Mouse (Mus musculus) layer of hippocampus, postnatal 10 days (tissue): ENCODE measurements around the gene Nup54. TPM values are rescaled to one million over a fixed set of nuclear protein-coding genes. Genes with fewer than 3 reads are reported as not detected.

Source experiments
- DNase-seq, 2 experiments: peaks; one replicate each; pipeline ENCODE4 v3.0.0; 2021; ENCODE audit warnings: low spot score in 2 of 2
- total RNA-seq, 2 experiments: library from RNA; stranded (reverse); gene quantifications; 2 replicates each; pipeline ENCODE4 v1.2.3; 2021

Gene Nup54
- total RNA-seq, 2 experiments from 2014 or later: 33.9 to 41.7 TPM

- DNase-seq: no peak
Observed at GRCm38 (mm10) chr5:92413271-92413981, 21.6 kb downstream of the Nup54 start.

- DNase-seq: no peak
Observed at GRCm38 (mm10) chr5:92411461-92412140, 23.4 kb downstream of the Nup54 start.

DNA sequence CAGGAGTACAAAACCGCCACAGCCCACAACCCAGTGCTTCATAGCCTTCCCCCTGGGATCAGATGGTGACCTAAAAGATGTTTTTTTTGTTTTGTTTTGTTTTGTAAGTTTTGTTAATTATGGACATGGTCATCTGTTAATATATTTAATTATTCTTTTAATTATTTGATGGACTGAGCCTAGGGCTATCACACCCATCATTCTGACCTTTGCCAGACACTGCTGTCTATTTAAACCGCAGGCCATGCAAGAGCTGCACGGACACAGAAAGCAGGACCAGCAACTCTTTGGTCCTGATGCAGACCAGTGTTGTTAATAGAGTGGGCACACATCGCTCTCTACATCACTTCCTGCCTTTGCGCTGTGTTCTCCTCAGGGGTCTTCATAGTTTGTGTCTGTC is 24.5 kb downstream of the Nup54 start:
- no peak for DNase-seq

- DNase-seq: no peak
Observed at GRCm38 (mm10) chr5:92409361-92410155, 25.5 kb downstream of the Nup54 start.

GRCm38 (mm10) chr5:92404400-92404678 is 30.7 kb downstream of the Nup54 start:
- DNase-seq: no peak

DNA sequence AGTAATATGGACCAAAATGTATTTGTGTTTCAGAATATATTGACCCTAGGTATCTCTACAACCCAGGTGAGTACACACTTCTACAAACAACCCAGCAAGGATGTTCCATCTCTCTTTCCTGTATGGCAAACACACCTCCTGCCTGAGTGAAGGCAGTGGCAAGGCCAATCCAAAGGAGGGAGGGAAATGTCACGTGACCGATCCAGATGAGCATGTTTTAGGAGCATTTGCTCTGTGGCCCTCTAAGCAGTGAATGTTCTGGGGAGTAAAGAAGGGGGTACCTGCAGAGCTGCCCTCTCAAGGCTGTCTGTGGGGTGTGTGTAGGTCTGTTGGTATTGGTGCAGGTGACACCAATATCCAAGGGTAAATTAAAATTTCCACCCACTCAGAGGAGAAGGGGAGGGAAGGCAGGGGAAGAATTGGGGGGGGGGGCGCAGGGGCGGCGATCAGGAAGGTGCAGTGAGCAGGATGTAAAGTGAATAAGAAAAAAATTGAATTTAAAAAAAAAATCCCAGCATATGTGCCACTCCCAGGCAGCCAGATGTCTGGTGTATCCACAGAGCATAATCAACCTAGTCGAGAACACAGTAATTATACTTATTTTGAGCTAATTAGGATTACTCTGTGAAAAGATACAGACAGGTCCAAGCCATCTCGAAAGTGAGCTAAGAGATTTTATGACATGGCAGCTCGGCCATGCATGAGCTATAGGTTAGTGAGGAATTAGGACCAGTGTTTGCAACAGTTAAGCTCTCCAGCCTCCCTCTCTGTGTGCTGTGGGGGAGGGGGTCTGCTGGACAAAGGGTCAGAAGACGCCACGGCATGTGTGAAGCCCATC is 31.2 kb downstream of the Nup54 start:
- DNase-seq: no peak

- DNase-seq: no peak
Observed at GRCm38 (mm10) chr5:92402816-92403215, 32.2 kb downstream of the Nup54 start.

- peak; percentile 71 to 77 for DNase-seq
Observed at GRCm38 (mm10) chr5:92398153-92398552, 36.9 kb downstream of the Nup54 start.

DNA sequence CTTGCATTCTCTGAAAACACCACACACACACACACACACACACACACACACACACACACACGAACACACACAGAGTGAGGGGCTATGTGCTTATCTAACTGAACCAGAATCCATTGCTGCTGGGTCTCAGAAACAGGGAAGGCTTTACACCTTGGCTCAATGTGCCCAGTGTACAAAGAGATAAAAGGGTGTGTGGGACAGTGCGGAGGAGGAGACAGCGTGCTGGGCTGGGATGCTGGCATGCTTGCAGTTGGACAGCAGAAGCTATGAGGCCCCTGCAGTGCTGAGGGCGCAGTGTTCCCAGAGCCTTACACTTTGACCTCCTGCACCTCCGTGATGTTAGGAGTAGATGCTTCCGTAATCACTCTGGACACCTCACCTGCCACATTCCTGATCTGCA is 38.5 kb downstream of the Nup54 start:
- DNase-seq: no peak

GRCm38 (mm10) chr5:92395764-92396163 is 39.3 kb downstream of the Nup54 start:
- DNase-seq: no peak

- DNase-seq: no peak
Observed at GRCm38 (mm10) chr5:92393863-92394262, 41.2 kb downstream of the Nup54 start.

GRCm38 (mm10) chr5:92392542-92392941 is 42.5 kb downstream of the Nup54 start:
- DNase-seq: no peak

GRCm38 (mm10) chr5:92390615-92391014 is 44.4 kb downstream of the Nup54 start:
- no peak for DNase-seq

DNA sequence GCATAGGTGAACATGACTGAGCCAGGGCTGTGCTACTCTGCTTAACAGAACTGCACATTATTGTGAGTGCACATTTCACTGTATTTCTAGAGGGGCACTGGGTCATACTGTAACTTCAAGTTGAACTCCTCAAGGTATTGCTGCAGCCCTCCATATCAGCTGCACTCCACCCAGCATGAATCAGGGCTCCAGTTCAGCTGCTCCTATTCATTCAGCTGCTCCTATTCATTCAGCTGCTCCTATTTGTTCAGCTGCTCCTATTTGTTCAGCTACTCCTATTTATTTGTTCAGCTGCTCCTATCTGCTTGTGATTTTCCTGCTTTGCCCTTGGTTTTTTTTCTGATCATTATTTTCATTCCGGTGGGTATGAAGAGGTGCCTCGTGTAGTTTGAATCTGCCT is 45.0 kb downstream of the Nup54 start:
- no peak for DNase-seq

DNA sequence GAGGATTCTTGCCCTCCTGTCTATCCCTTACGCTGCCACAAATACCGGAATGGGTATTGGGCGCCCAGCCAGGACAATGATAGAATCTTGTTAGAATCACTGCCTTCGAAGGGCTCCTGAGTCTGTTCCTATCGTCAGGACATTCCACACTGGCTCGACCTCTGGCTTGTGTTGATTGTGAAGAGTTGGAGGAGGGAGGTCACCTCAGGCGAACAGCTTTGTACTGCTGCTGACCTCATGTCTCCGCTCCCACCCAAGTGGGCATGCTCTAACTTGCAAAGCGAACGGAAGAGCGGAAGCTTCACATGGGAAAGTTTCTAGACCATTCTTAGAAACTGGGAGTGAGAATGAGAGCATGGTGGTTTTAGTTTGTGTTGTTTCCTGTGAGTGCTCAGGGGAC is 47.6 kb downstream of the Nup54 start:
- no peak for DNase-seq

DNA sequence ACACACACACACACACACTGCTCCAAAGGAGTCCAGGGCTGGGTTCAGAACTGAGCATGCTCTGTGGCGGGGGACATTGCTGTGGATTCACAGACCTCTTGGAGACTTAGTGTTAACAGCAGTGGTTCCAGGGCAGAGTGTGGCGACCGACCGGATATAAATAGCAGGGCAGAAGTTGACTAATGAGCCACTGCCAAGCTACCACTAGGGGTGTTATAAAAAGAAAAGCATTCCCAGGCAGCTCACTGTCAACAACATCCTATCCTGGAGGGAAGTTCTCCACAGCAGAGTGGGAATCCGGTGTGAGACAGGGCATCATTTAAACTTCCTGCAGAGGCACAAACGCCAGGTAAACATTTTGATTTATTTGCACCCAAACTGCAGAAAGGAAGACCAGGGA is 48.4 kb downstream of the Nup54 start:
- DNase-seq: no peak

DNA sequence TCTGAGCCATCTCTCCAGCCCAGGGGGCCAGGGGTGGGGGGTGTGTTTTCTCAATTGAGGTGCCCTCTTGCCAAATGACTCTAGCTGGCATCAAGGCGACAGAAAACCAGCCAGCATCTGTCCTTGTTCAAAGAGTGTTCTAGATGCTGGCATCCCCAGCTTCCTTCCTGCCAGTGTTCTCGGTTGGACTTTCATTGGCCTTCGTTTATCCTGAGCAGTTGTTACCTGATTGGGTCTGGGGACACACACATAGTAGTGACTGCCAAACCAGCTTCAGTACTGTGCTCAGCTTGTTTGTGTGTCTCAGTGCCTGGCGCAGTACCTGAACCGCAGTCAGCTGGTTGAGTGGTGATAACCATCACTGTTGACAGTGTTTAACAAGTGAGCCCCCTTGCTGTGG is 48.9 kb downstream of the Nup54 start:
- DNase-seq: no peak

DNA sequence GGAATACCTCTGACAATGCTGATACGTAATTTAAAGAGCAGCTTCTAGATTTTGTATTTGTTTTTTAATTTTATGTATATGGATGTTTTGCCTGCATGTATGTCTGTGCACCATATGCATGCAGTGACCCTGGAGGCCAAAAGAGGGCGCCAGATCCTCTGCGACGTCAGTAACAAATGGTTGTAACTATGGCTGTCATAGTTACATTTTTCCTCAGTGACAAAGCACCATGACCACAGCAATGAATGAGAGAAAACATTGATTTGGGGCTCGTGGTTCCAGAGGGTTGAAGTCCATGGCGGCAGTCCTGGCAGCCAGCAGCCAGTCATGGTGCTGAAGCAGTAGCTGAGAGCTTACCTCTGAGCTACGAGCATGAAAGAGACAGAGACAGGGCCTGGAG is 50.2 kb downstream of the Nup54 start:
- no peak for DNase-seq

- DNase-seq: no peak
Observed at GRCm38 (mm10) chr5:92383747-92384146, 51.3 kb downstream of the Nup54 start.

- DNase-seq: no peak
Observed at GRCm38 (mm10) chr5:92382349-92382679, 52.7 kb downstream of the Nup54 start.

GRCm38 (mm10) chr5:92381550-92382348 is 53.3 kb downstream of the Nup54 start:
- DNase-seq: peak; percentile 82 to 88
